Mouse (Mus musculus) megakaryocyte, embryonic 14.5 days (primary cell): ENCODE measurements at regions not wholly inside any gene's neighbourhood (a gene's known extent, or its start where the extent isn't known, plus 50 kb on each side); places are given as distances from the start of the nearest gene placed in this dataset.
"Not testable (repeated sequence)": the region's sequence is repeated elsewhere in the genome, so short reads cannot be mapped to it uniquely, and the experiment has no call there.

Experiments used
- FLI1 ChIP-seq: IDR thresholded peaks from 2 replicates; pipeline ENCODE4 v1.6.1; 2012; ENCODE audit warnings: low read length, inconsistent platforms, mixed read lengths
- GATA1 ChIP-seq: IDR thresholded peaks from 3 replicates; pipeline ENCODE4 v1.6.1; 2012; ENCODE audit warnings: mixed read lengths, low read length, inconsistent platforms, borderline replicate concordance

DNA sequence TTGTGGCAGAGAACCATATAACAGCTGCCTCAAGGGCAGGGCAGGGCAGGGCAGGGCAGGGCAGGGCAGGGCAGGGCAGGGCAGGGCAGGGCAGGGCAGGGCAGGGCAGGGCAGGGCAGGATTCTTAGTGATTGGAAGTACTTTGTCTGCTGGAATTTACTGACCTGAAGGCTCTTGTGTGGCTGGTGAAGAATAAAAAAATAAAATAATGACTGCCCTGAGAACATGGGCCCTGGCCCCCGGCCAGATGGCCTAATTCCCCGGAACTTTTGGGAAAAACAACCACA is 169.3 kb downstream of the Qk start:
- TF ChIP-seq GATA1, FLI1: not testable (repeated sequence)
